Mouse (Mus musculus) liver, embryonic 14.5 days (tissue): Measurements from ENCODE around the gene Olfr160.

Experiments
- CTCF ChIP-seq: IDR thresholded peaks from 2 replicates; pipeline ENCODE4 v1.5.1; 2016; ENCODE audit warnings: antibody characterized with exemption, low read depth, control low read depth
- EP300 ChIP-seq: IDR thresholded peaks from 2 replicates; pipeline ENCODE4 v1.6.1; 2016; ENCODE audit warnings: antibody characterized with exemption, low read depth

DNA sequence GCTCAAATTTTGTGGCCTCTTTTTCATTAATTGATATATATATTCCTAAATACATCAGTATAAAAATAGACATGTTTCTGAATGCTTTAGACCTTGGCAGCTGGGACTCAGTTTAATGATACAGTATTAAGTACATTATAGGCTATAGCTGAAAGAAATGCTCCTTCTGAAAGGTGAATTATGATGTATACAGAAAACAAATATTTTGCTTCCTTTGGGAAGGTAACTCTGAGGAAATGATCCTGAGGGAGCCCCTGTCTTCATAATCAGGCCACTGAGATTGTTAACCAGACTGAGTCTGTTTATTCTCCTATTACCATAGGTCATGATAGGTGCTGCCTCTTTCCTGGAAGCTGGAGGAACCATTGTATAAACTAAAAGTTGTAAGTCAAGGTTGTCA lies 28.8 kb upstream of the Olfr160 start, which contains the start of gene Olfr874:
- TF ChIP-seq CTCF (no peak), EP300 (no peak)
